Mouse (Mus musculus): ENCODE data around the gene Ogdh. TPM values are rescaled to one million over a fixed set of nuclear protein-coding genes. Genes with fewer than 3 reads are reported as not detected.

Ogdh gene
- total RNA-seq, 2 experiments from 2014 or later, result 437 to 480 TPM

Small RNA genes within 50 kb of the gene (microRNA-seq; reads per million reads assigned to microRNA genes)
- gene Mir7651, result 0 to 0.64 reads per million in 2 experiments

Other genes starting within 250 kb of the Ogdh start
- 100 to 1,000 TPM; 188 to 190 TPM for gene Camk2b, start 225.3 kb upstream of the Ogdh start, total RNA-seq (2021)
- not detected for gene A730071L15Rik, start 91.6 kb upstream of the Ogdh start, total RNA-seq (2021)
- gene Nudcd3, start 91.2 kb upstream of the Ogdh start, total RNA-seq (2021), result 10 to 100 TPM; 57.6 to 59.3 TPM
- gene Npc1l1, start 61.5 kb upstream of the Ogdh start, total RNA-seq (2021), result under 1 TPM; 0.05 to 0.18 TPM
- gene Ddx56, start 23.9 kb upstream of the Ogdh start, total RNA-seq (2021), result 10 to 100 TPM; 28.6 to 29.5 TPM
- 10 to 100 TPM; 63.9 to 64.0 TPM for gene Tmed4, start 16.8 kb upstream of the Ogdh start, total RNA-seq (2021)
- 10 to 100 TPM; 31.8 to 34.3 TPM for gene Zmiz2, start 97.4 kb downstream of the Ogdh start, total RNA-seq (2021)
- gene Ppia, start 123.8 kb downstream of the Ogdh start, total RNA-seq (2021), result 100 to 1,000 TPM; 765 to 781 TPM
- 10 to 100 TPM; 66.2 to 67.3 TPM for gene H2afv, start 152.8 kb downstream of the Ogdh start, total RNA-seq (2021)
- gene Purb, start 184.3 kb downstream of the Ogdh start, total RNA-seq (2021), result 10 to 100 TPM; 55.6 to 58.4 TPM
- 1 to 10 TPM; 1.6 to 2.5 TPM for gene Myo1g, start 229.3 kb downstream of the Ogdh start, total RNA-seq (2021)